10 mouse cellular contexts compared by ENCODE assay signal in the genomic region with DNA sequence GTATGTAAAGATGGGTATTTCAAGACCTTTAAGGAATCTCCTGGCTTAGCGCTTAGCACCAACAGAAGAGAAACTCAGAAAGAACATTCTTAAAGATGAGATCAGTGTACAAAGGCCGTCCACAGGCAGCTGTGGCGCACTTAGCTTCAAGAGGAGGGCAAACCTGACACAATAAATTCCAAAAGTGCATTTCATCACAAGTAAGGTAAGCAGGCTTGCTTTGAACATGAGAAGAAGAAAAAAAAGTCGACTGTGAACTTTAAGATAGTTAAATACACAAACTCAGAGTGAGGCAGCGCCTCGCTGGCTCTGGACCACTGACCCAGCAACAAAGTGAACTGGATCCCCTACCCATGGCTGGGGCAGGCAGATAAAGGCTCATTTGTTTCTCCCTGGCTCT. TPM values are rescaled to one million over a fixed set of nuclear protein-coding genes. Genes with fewer than 3 reads are reported as not detected.
DNase-seq lines count a peak whose midpoint lies in the region; ATAC-seq and TF ChIP-seq lines count a peak whose summit lies in the region.
"Had no signal": no experiment of that assay in that cellular context is flagged by ENCODE, and none has a peak within 500 bp of the region (broad histone marks: within the 10 kb centered on the region; RNA-seq: fewer than 3 reads in every experiment).

No protein-coding gene starts in this region.

- no peaks in the 10 kb centered on the region for H3K27me3 ChIP-seq in kidney, postnatal 0 days (ENCODE audit: insufficient read depth, low read length)
- H3K27me3 ChIP-seq in embryonic facial prominence, embryonic 15.5 days: no peaks in the 10 kb centered on the region
- no peaks in the 10 kb centered on the region for H3K27me3 ChIP-seq in hindbrain, embryonic 15.5 days
- H3K27me3 ChIP-seq in neural tube, embryonic 12.5 days (replicated peaks): no peaks in the 10 kb centered on the region
- H3K27me3 ChIP-seq: Patski had no signal

- DNase-seq in kidney, postnatal 0 days (ENCODE audit: low spot score): peak; percentile 71
- no peak for DNase-seq in kidney, postnatal 4 days
- no peak for DNase-seq in adrenal gland, postnatal 25 days
- DNase-seq in ovary, postnatal 14 days (ENCODE audit: low spot score): no peak
- DNase-seq: liver, embryonic 13.5 days; thymus, adult 18-20 months had no signal

- WGBS in kidney, postnatal 0 days: 24% methylated on average over 6 of the region's 6 CpGs
- 35% methylated on average over 6 of the region's 6 CpGs for WGBS in embryonic facial prominence, embryonic 15.5 days
- WGBS in hindbrain, embryonic 15.5 days: 37% methylated on average over 6 of the region's 6 CpGs
- WGBS in neural tube, embryonic 12.5 days: 47% methylated on average over 6 of the region's 6 CpGs

- peak overlapping the region; percentile 28; the same call in 1 of the 2 replicates for H3K9ac ChIP-seq in kidney, postnatal 0 days (ENCODE audit: low read depth, low read length)
- no peak overlapping the region for H3K9ac ChIP-seq in embryonic facial prominence, embryonic 15.5 days
- H3K9ac ChIP-seq in hindbrain, embryonic 15.5 days: 0 out of 2 replicates have a peak overlapping the region, but pooled peaks have one; percentile 4
- H3K9ac ChIP-seq in neural tube, embryonic 12.5 days: no peak overlapping the region
- H3K9ac ChIP-seq: liver, embryonic 13.5 days had no signal

- peak overlapping the region; percentile 29; the same call in 1 of the 2 replicates for H3K4me2 ChIP-seq in kidney, postnatal 0 days (ENCODE audit: low read length)
- no peak overlapping the region for H3K4me2 ChIP-seq in embryonic facial prominence, embryonic 15.5 days (replicated peaks)
- H3K4me2 ChIP-seq in hindbrain, embryonic 15.5 days: peak overlapping the region; percentile 35
- peak overlapping the region; percentile 39 for H3K4me2 ChIP-seq in neural tube, embryonic 12.5 days (replicated peaks)
- H3K4me2 ChIP-seq: liver, embryonic 13.5 days had no signal

- peak overlapping the region; percentile 92 for H3K27ac ChIP-seq in kidney, postnatal 0 days
- peak overlapping the region; percentile 35; the same call in 1 of the 2 replicates for H3K27ac ChIP-seq in embryonic facial prominence, embryonic 15.5 days (replicated peaks)
- peak overlapping the region; percentile 65 for H3K27ac ChIP-seq in hindbrain, embryonic 15.5 days (replicated peaks)
- peak overlapping the region; percentile 63 for H3K27ac ChIP-seq in neural tube, embryonic 12.5 days
- H3K27ac ChIP-seq: liver, embryonic 13.5 days had no signal

- TF ChIP-seq CTCF in kidney, postnatal 0 days (IDR thresholded peaks at IDR 0.05; ENCODE audit: low read depth): no peak

- no peaks in the 10 kb centered on the region for H3K9me3 ChIP-seq in kidney, postnatal 0 days (replicated peaks; ENCODE audit: low read length)
- no peaks in the 10 kb centered on the region for H3K9me3 ChIP-seq in embryonic facial prominence, embryonic 15.5 days (replicated peaks)
- no peaks in the 10 kb centered on the region for H3K9me3 ChIP-seq in hindbrain, embryonic 15.5 days
- no peaks in the 10 kb centered on the region for H3K9me3 ChIP-seq in neural tube, embryonic 12.5 days
- H3K9me3 ChIP-seq: liver, embryonic 13.5 days had no signal

- H3K4me1 ChIP-seq in kidney, postnatal 0 days (replicated peaks; ENCODE audit: insufficient read depth, low read length): no peaks in the 10 kb centered on the region
- H3K4me1 ChIP-seq in embryonic facial prominence, embryonic 15.5 days: peaks cover 14% of the 10 kb centered on the region
- H3K4me1 ChIP-seq in hindbrain, embryonic 15.5 days (replicated peaks): peaks cover 29% of the 10 kb centered on the region
- peaks cover 9% of the 10 kb centered on the region; the same call in 1 of the 2 replicates for H3K4me1 ChIP-seq in neural tube, embryonic 12.5 days

- H3K36me3 ChIP-seq in kidney, postnatal 0 days (ENCODE audit: insufficient read depth, low read length): no peaks in the 10 kb centered on the region
- H3K36me3 ChIP-seq in embryonic facial prominence, embryonic 15.5 days: no peaks in the 10 kb centered on the region
- no peaks in the 10 kb centered on the region for H3K36me3 ChIP-seq in hindbrain, embryonic 15.5 days
- no peaks in the 10 kb centered on the region for H3K36me3 ChIP-seq in neural tube, embryonic 12.5 days
- H3K36me3 ChIP-seq: liver, embryonic 13.5 days had no signal

- no peak for ATAC-seq in kidney, postnatal 0 days (replicated peaks; ENCODE audit: low FRiP score, low read depth)
- no peak for ATAC-seq in embryonic facial prominence, embryonic 15.5 days (ENCODE audit: insufficient number of reproducible peaks, low FRiP score, low TSS enrichment, low read depth)
- no peak for ATAC-seq in hindbrain, embryonic 15.5 days (ENCODE audit: low FRiP score, low read depth)
- ATAC-seq in neural tube, embryonic 12.5 days (ENCODE audit: low FRiP score, low read depth): peak; percentile 3; the same call in 1 of the 2 replicates

- no peak overlapping the region for H3K4me3 ChIP-seq in kidney, postnatal 0 days (replicated peaks; ENCODE audit: low read depth, low read length)
- H3K4me3 ChIP-seq in embryonic facial prominence, embryonic 15.5 days (replicated peaks): no peak overlapping the region
- H3K4me3 ChIP-seq in hindbrain, embryonic 15.5 days: no peak overlapping the region
- H3K4me3 ChIP-seq in neural tube, embryonic 12.5 days: no peak overlapping the region
- H3K4me3 ChIP-seq: liver, embryonic 13.5 days had no signal

RNA-seq across cellular contexts. Expression of a gene that starts 4.0 kb away (rescaled TPM):
- 8.9 and 9.6 TPM in 2 replicates for polyA plus RNA-seq in kidney, postnatal 0 days (2015; fragmentation: Nextera tagmentation; extraction: Ambion mirVana)
- polyA plus RNA-seq in embryonic facial prominence, embryonic 15.5 days (2015; fragmentation: Nextera tagmentation; extraction: Ambion mirVana): 7.3 and 9.6 TPM in 2 replicates
- polyA plus RNA-seq in hindbrain, embryonic 15.5 days (2015; fragmentation: Nextera tagmentation; extraction: Ambion mirVana): 14.0 and 16.0 TPM in 2 replicates
- 9.7 and 10.2 TPM in 2 replicates for polyA plus RNA-seq in neural tube, embryonic 12.5 days (2016; fragmentation: Nextera tagmentation; extraction: Ambion mirVana)
- total RNA-seq in adrenal gland, postnatal 25 days (2021): 1.4 and 1.5 TPM in 2 replicates

RNA-seq across cellular contexts. Expression of a gene that starts 13.3 kb away (rescaled TPM):
- 2.2 and 2.3 TPM in 2 replicates for polyA plus RNA-seq in kidney, postnatal 0 days (2015; fragmentation: Nextera tagmentation; extraction: Ambion mirVana)
- polyA plus RNA-seq in embryonic facial prominence, embryonic 15.5 days (2015; fragmentation: Nextera tagmentation; extraction: Ambion mirVana): 7.8 and 8.0 TPM in 2 replicates
- 4.4 and 4.8 TPM in 2 replicates for polyA plus RNA-seq in hindbrain, embryonic 15.5 days (2015; fragmentation: Nextera tagmentation; extraction: Ambion mirVana)
- polyA plus RNA-seq in neural tube, embryonic 12.5 days (2016; fragmentation: Nextera tagmentation; extraction: Ambion mirVana): 5.7 and 5.9 TPM in 2 replicates
- total RNA-seq in adrenal gland, postnatal 25 days (2021): 16.3 and 17.7 TPM in 2 replicates

RNA-seq across cellular contexts. Expression of a gene that starts 52.2 kb away (rescaled TPM):
- polyA plus RNA-seq in kidney, postnatal 0 days (2015; fragmentation: Nextera tagmentation; extraction: Ambion mirVana): 59.0 and 59.2 TPM in 2 replicates
- 68.4 and 72.8 TPM in 2 replicates for polyA plus RNA-seq in embryonic facial prominence, embryonic 15.5 days (2015; fragmentation: Nextera tagmentation; extraction: Ambion mirVana)
- polyA plus RNA-seq in hindbrain, embryonic 15.5 days (2015; fragmentation: Nextera tagmentation; extraction: Ambion mirVana): 83.6 and 85.1 TPM in 2 replicates
- polyA plus RNA-seq in neural tube, embryonic 12.5 days (2016; fragmentation: Nextera tagmentation; extraction: Ambion mirVana): 65.3 and 68.3 TPM in 2 replicates
- 35.8 and 43.9 TPM in 2 replicates for total RNA-seq in adrenal gland, postnatal 25 days (2021)

RNA-seq across cellular contexts. Expression of a gene that starts 52.3 kb away (rescaled TPM):
- polyA plus RNA-seq in kidney, postnatal 0 days (2015; fragmentation: Nextera tagmentation; extraction: Ambion mirVana): 1.8 and 2.0 TPM in 2 replicates
- 4.2 and 5.2 TPM in 2 replicates for polyA plus RNA-seq in embryonic facial prominence, embryonic 15.5 days (2015; fragmentation: Nextera tagmentation; extraction: Ambion mirVana)
- 7.3 and 7.6 TPM in 2 replicates for polyA plus RNA-seq in hindbrain, embryonic 15.5 days (2015; fragmentation: Nextera tagmentation; extraction: Ambion mirVana)
- polyA plus RNA-seq in neural tube, embryonic 12.5 days (2016; fragmentation: Nextera tagmentation; extraction: Ambion mirVana): 7.2 and 7.6 TPM in 2 replicates
- 9.5 and 10.1 TPM in 2 replicates for total RNA-seq in adrenal gland, postnatal 25 days (2021)

Comparison
In these comparisons a context has a peak if more than half of its experiments do, and no peak if none do; other contexts are left out.
1. H3K27ac ChIP-seq: peak in every context shown above with its lines; median percentile 92 in kidney, postnatal 0 days; 65 in hindbrain, embryonic 15.5 days; 63 in neural tube, embryonic 12.5 days; 35 in embryonic facial prominence, embryonic 15.5 days.
2. H3K9ac ChIP-seq: peak in kidney, postnatal 0 days (single experiment) and hindbrain, embryonic 15.5 days (single experiment); none in embryonic facial prominence, embryonic 15.5 days (single experiment) and neural tube, embryonic 12.5 days (single experiment).